Mouse (Mus musculus) frontal cortex, adult (tissue): ENCODE measurements at regions not wholly inside any gene's neighbourhood (a gene's known extent, or its start where the extent isn't known, plus 50 kb on each side); places are given as distances from the start of the nearest gene placed in this dataset.

Experiments
- ATAC-seq: cut with Nextera tagmentation; 2 replicates; pipeline ENCODE4 v1.9.2; 2017; ENCODE audit warnings: mild to moderate bottlenecking, moderate library complexity, mixed read lengths; ENCODE audit not compliant: low TSS enrichment

- peak; percentile 93 for ATAC-seq
Measured at GRCm38 (mm10) chrX:77432846-77433810, 77.7 kb upstream of the Tbl1x start.

- ATAC-seq, result no peak
Measured at GRCm38 (mm10) chrX:77433811-77434192, 77.0 kb upstream of the Tbl1x start.

- ATAC-seq, result peak; percentile 79
Measured at GRCm38 (mm10) chrX:77443852-77444492, 66.8 kb upstream of the Tbl1x start.

DNA sequence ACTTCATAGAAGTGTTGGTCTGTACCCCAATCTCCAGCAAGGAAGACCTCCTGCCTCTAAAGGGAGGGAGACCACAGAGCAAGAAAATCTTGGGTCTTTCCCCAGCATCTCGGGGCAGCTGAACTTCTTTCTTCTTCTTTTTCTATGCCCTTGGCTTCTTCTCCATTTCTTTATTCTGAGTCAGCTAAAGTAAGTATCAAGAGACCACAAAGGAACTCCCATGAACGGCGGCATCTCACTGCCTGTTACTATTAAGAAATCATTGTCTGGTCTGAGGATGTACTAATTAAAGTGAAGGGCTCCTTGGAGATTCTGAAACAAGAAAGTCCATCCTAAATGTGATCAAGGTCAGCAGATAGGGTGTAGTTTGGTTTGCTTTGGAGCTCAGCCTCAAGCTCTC lies 64.1 kb upstream of the Tbl1x start:
- no peak for ATAC-seq

DNA sequence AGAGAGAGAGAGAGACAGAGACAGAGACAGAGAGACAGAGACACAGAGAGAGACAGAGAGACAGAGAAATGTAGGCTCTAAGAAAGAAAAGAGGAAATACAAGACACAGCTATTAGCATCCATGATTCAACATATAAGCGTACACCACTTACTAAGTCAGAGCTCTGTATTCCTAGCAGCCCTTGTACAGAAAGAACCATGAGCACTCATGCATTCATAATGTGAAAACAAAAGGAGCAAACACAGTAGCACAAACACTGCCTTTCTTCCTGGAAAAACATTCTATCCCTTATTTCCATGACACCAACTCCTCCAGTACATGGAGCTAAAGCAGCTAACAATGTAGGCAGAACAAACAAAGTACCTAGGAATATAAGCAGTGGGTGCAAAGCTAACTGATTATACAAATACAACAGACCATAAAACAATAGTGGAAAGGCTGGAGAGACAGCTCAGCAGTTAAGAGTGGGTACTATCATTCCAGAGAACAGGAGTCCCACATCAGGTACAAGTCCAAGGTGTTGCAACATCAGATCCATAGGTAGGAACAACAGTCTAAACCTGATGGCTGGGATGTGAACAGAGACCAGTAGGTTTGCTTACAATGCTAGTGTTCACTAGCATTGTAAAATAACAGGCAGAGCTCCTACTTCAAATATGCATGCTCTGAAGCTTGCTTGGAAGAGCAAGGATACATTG lies 58.7 kb upstream of the Tbl1x start:
- ATAC-seq, result peak; percentile 34; the same call in 1 of the 2 replicates
